Mouse (Mus musculus): ENCODE results near the gene Iscu. TPM values are rescaled to one million over a fixed set of nuclear protein-coding genes. Genes with fewer than 3 reads are reported as not detected.

The Iscu gene
- polyA plus RNA-seq, 1 experiment from 2014 or later, result 75.4 TPM

- Histone ChIP-seq H3K4me3 (no peak overlapping the region), H3K9me3 (no peaks in the 10 kb centered on the region; the same call in 1 of the 2 replicates), H3K4me1 (0 out of 2 replicates have a peak, but pooled peaks cover 3% of the 10 kb centered on the region), H3K27me3 (replicated peaks) (0 out of 2 replicates have a peak, but pooled peaks cover 2% of the 10 kb centered on the region), H3K4me2 (no peak overlapping the region), H3K9ac (no peak overlapping the region), H3K36me3 (replicated peaks) (no peaks in the 10 kb centered on the region), H3K27ac (no peak overlapping the region)
- ATAC-seq (replicated peaks), result no peak
- 94% methylated on average over 2 of the region's 2 CpGs for WGBS
Observed at GRCm38 (mm10) chr5:113812638-113813037, 40.1 kb downstream of the Iscu start.

- 0 out of 2 replicates have a peak, but pooled peaks cover 2% of the 10 kb centered on the region for H3K27me3 ChIP-seq (replicated peaks)
- H3K4me2 ChIP-seq, result no peak overlapping the region
- H3K4me3 ChIP-seq, result no peak overlapping the region
- H3K4me1 ChIP-seq, result peaks cover 3% of the 10 kb centered on the region; the same call in 1 of the 2 replicates
- no peak for ATAC-seq (replicated peaks)
- no peaks in the 10 kb centered on the region for H3K36me3 ChIP-seq (replicated peaks)
- no peak overlapping the region for H3K27ac ChIP-seq
- 19% methylated on average over 9 of the region's 9 CpGs for WGBS
- no peak overlapping the region for H3K9ac ChIP-seq
- no peaks in the 10 kb centered on the region; the same call in 1 of the 2 replicates for H3K9me3 ChIP-seq
Observed at GRCm38 (mm10) chr5:113813608-113814007, 41.1 kb downstream of the Iscu start.

- peaks cover 6% of the 10 kb centered on the region; the same call in 1 of the 2 replicates for H3K4me1 ChIP-seq
- no peak overlapping the region for H3K9ac ChIP-seq
Observed at GRCm38 (mm10) chr5:113814111-113815040, 41.8 kb downstream of the Iscu start.

GRCm38 (mm10) chr5:113815041-113815389, 42.5 kb downstream of the Iscu start:
- 57% methylated on average over 11 of the region's 11 CpGs for WGBS
- no peaks in the 10 kb centered on the region for H3K36me3 ChIP-seq (replicated peaks)

More at GRCm38 (mm10) chr5:113814111-113815040, 41.8 kb downstream of the Iscu start:
- Histone ChIP-seq H3K4me2 (no peak overlapping the region), H3K9me3 (no peaks in the 10 kb centered on the region; the same call in 1 of the 2 replicates), H3K36me3 (replicated peaks) (no peaks in the 10 kb centered on the region), H3K4me3 (no peak overlapping the region), H3K27me3 (replicated peaks) (0 out of 2 replicates have a peak, but pooled peaks cover 2% of the 10 kb centered on the region), H3K27ac (no peak overlapping the region)
- ATAC-seq (replicated peaks), result no peak
- WGBS, result 35% methylated on average over 27 of the region's 27 CpGs

GRCm38 (mm10) chr5:113815638-113816152, 43.1 kb downstream of the Iscu start:
- ATAC-seq (replicated peaks), result no peak
- peaks cover 6% of the 10 kb centered on the region; the same call in 1 of the 2 replicates for H3K4me1 ChIP-seq
- no peak overlapping the region for H3K4me2 ChIP-seq
- H3K27ac ChIP-seq, result no peak overlapping the region
- 13% methylated on average over 15 of the region's 15 CpGs for WGBS
- no peak overlapping the region for H3K9ac ChIP-seq
- H3K36me3 ChIP-seq (replicated peaks), result no peaks in the 10 kb centered on the region
- H3K4me3 ChIP-seq, result no peak overlapping the region
- no peaks in the 10 kb centered on the region; the same call in 1 of the 2 replicates for H3K9me3 ChIP-seq
- H3K27me3 ChIP-seq (replicated peaks), result 0 out of 2 replicates have a peak, but pooled peaks cover 2% of the 10 kb centered on the region

More at GRCm38 (mm10) chr5:113815041-113815389, 42.5 kb downstream of the Iscu start:
- Histone ChIP-seq H3K9ac (no peak overlapping the region), H3K27ac (no peak overlapping the region), H3K9me3 (no peaks in the 10 kb centered on the region; the same call in 1 of the 2 replicates), H3K4me1 (peaks cover 6% of the 10 kb centered on the region; the same call in 1 of the 2 replicates), H3K4me3 (no peak overlapping the region), H3K4me2 (no peak overlapping the region), H3K27me3 (replicated peaks) (0 out of 2 replicates have a peak, but pooled peaks cover 2% of the 10 kb centered on the region)
- no peak for ATAC-seq (replicated peaks)

GRCm38 (mm10) chr5:113818572-113818971, 46.0 kb downstream of the Iscu start:
- H3K36me3 ChIP-seq (replicated peaks), result no peaks in the 10 kb centered on the region
- 0 out of 2 replicates have a peak overlapping the region, but pooled peaks have one; percentile 42 for H3K27ac ChIP-seq
- H3K4me3 ChIP-seq, result no peak overlapping the region
- no peaks in the 10 kb centered on the region for H3K9me3 ChIP-seq
- H3K9ac ChIP-seq, result no peak overlapping the region
- 0 out of 2 replicates have a peak, but pooled peaks cover 2% of the 10 kb centered on the region for H3K27me3 ChIP-seq (replicated peaks)
- H3K4me1 ChIP-seq, result peaks cover 6% of the 10 kb centered on the region; the same call in 1 of the 2 replicates
- H3K4me2 ChIP-seq, result no peak overlapping the region
- peak; percentile 45; the same call in 1 of the 2 replicates for ATAC-seq (replicated peaks)
- 70% methylated on average over 14 of the region's 14 CpGs for WGBS

GRCm38 (mm10) chr5:113824228-113824627, 51.7 kb downstream of the Iscu start:
- 87% methylated on average over 4 of the region's 4 CpGs for WGBS
- Histone ChIP-seq H3K27ac (no peak overlapping the region), H3K27me3 (replicated peaks) (no peaks in the 10 kb centered on the region), H3K4me3 (no peak overlapping the region), H3K9ac (no peak overlapping the region), H3K36me3 (replicated peaks) (no peaks in the 10 kb centered on the region), H3K4me1 (no peaks in the 10 kb centered on the region), H3K4me2 (no peak overlapping the region), H3K9me3 (no peaks in the 10 kb centered on the region)
- ATAC-seq (replicated peaks), result no peak

- no peak overlapping the region for H3K27ac ChIP-seq
- H3K4me2 ChIP-seq, result no peak overlapping the region
- H3K27me3 ChIP-seq (replicated peaks), result no peaks in the 10 kb centered on the region
- no peak for ATAC-seq (replicated peaks)
- no peaks in the 10 kb centered on the region for H3K4me1 ChIP-seq
- H3K9me3 ChIP-seq, result no peaks in the 10 kb centered on the region
- H3K4me3 ChIP-seq, result no peak overlapping the region
- H3K9ac ChIP-seq, result no peak overlapping the region
- H3K36me3 ChIP-seq (replicated peaks), result no peaks in the 10 kb centered on the region
- WGBS, result 83% methylated on average over 7 of the region's 7 CpGs
Observed at GRCm38 (mm10) chr5:113825558-113825957, 53.0 kb downstream of the Iscu start.

GRCm38 (mm10) chr5:113826619-113827018, 54.1 kb downstream of the Iscu start:
- Histone ChIP-seq H3K27me3 (replicated peaks) (no peaks in the 10 kb centered on the region), H3K9me3 (no peaks in the 10 kb centered on the region), H3K9ac (no peak overlapping the region), H3K4me2 (no peak overlapping the region), H3K27ac (no peak overlapping the region), H3K4me3 (no peak overlapping the region), H3K36me3 (replicated peaks) (no peaks in the 10 kb centered on the region), H3K4me1 (no peaks in the 10 kb centered on the region)
- no peak for ATAC-seq (replicated peaks)
- 88% methylated on average over 4 of the region's 4 CpGs for WGBS

Other genes with a start within 250 kb of the Iscu start
- gene Cmklr1, start 122.3 kb upstream of the Iscu start, polyA plus RNA-seq (2015; fragmentation: Nextera tagmentation; extraction: Ambion mirVana), result 2.0 and 2.8 TPM in 2 replicates
- not detected in 2 replicates for gene 1700069L16Rik, start 48.0 kb upstream of the Iscu start, polyA plus RNA-seq (2015; fragmentation: Nextera tagmentation; extraction: Ambion mirVana)
- gene Ficd, start 36.9 kb upstream of the Iscu start, polyA plus RNA-seq (2015; fragmentation: Nextera tagmentation; extraction: Ambion mirVana), result 10.4 and 10.7 TPM in 2 replicates
- gene Sart3, start 238 bp upstream of the Iscu start, polyA plus RNA-seq (2015; fragmentation: Nextera tagmentation; extraction: Ambion mirVana), result 53.3 and 57.5 TPM in 2 replicates
- 5.7 and 6.3 TPM in 2 replicates for gene Tmem119, start 27.8 kb downstream of the Iscu start, polyA plus RNA-seq (2015; fragmentation: Nextera tagmentation; extraction: Ambion mirVana)
- 2.4 and 2.8 TPM in 2 replicates for gene Selplg, start 59.9 kb downstream of the Iscu start, polyA plus RNA-seq (2015; fragmentation: Nextera tagmentation; extraction: Ambion mirVana)
- 198 and 206 TPM in 2 replicates for gene Coro1c, start 136.0 kb downstream of the Iscu start, polyA plus RNA-seq (2015; fragmentation: Nextera tagmentation; extraction: Ambion mirVana)
- 11.7 and 15.1 TPM in 2 replicates for gene Ssh1, start 221.1 kb downstream of the Iscu start, polyA plus RNA-seq (2015; fragmentation: Nextera tagmentation; extraction: Ambion mirVana)
- gene Dao, start 231.0 kb downstream of the Iscu start, polyA plus RNA-seq (2015; fragmentation: Nextera tagmentation; extraction: Ambion mirVana), result not detected in 2 replicates